Mouse (Mus musculus) gastrocnemius, postnatal 36 days (tissue): Measurements from ENCODE around the gene Zfp617. TPM values are rescaled to one million over a fixed set of nuclear protein-coding genes. Genes with fewer than 3 reads are reported as not detected.
"Not testable (repeated sequence)": the region's sequence is repeated elsewhere in the genome, so short reads cannot be mapped to it uniquely, and the experiment has no call there.

ENCODE experiments used
- DNase-seq, 2 experiments: peaks; one replicate each; pipeline ENCODE4 v3.0.0; 2022
- intact Hi-C: fragments of 180-260 bp; cut with DNase I; formaldehyde crosslinking; loops from one replicate; pipeline ENCODE4 v1.15.1; 2025
- long read RNA-seq, 2 experiments: library from polyadenylated mRNA; stranded (forward); transcript quantifications; one replicate each; pipeline ENCODE4 v2.0.0; 2021
- total RNA-seq, 2 experiments: library from RNA; stranded (reverse); gene quantifications; 2 replicates each; pipeline ENCODE4 v1.2.3; 2021

The Zfp617 gene
- 10 to 100 TPM; 15.7 to 19.1 TPM for total RNA-seq
- long read RNA-seq, experiment 1, transcript Zfp617-201 (4 exons, 2,920 nt): major isoform, 5 of 10 reads
- long read RNA-seq, experiment 1, partial matches to known transcripts: 0 of 10 reads
- long read RNA-seq, experiment 1, other reads (novel, unspliced or antisense): 5 of 10 reads
- long read RNA-seq, experiment 2, partial matches to known transcripts: 2 of 15 reads
- long read RNA-seq, experiment 2, other reads (novel, unspliced or antisense): 10 of 15 reads

- intact Hi-C loops: loop anchor here (1.0 kb wide), 1 partner anchor 14 kb away; no protein-coding TSS in a partner anchor
- peak; percentile 77 to 87 for DNase-seq
Measured at GRCm38 (mm10) chr8:71908309-71909261, at the start of gene Zfp617, which contains the start of gene Zfp882. Gene Zfp617 (plus strand): TSS chr8:71908635. Gene Zfp882 (plus strand): TSS chr8:71908608.

- intact Hi-C loops, DNase-seq: not testable (repeated sequence)
Measured at GRCm38 (mm10) chr8:71861551-71861950, 46.9 kb upstream of the Zfp617 start.

GRCm38 (mm10) chr8:71862038-71862437, 46.4 kb upstream of the Zfp617 start:
- DNase-seq, intact Hi-C loops: not testable (repeated sequence)

- peak; percentile 58 to 62 for DNase-seq
- intact Hi-C loops: no loop called here
Measured at GRCm38 (mm10) chr8:71881618-71882274, 26.7 kb upstream of the Zfp617 start, which contains the start of gene Zfp709. Gene Zfp709 (plus strand): TSS chr8:71882019.

- DNase-seq, intact Hi-C loops: not testable (repeated sequence)
Measured at GRCm38 (mm10) chr8:71900666-71901065, 7.8 kb upstream of the Zfp617 start.

- intact Hi-C loops, DNase-seq: not testable (repeated sequence)
Measured at GRCm38 (mm10) chr8:71903084-71903483, 5.4 kb upstream of the Zfp617 start.

GRCm38 (mm10) chr8:71906809-71907208, 1.6 kb upstream of the Zfp617 start:
- DNase-seq: no peak
- intact Hi-C loops: no loop called here

GRCm38 (mm10) chr8:71907798-71908257, 607 bp upstream of the Zfp617 start:
- intact Hi-C loops: loop anchor here (1.0 kb wide), 1 partner anchor 14 kb away; no protein-coding TSS in a partner anchor
- no peak for DNase-seq

GRCm38 (mm10) chr8:71912286-71912685, 3.9 kb downstream of the Zfp617 start:
- DNase-seq: no peak
- intact Hi-C loops: no loop called here

GRCm38 (mm10) chr8:71922567-71923401, 14.3 kb downstream of the Zfp617 start:
- peak; percentile 88 to 91 for DNase-seq
- intact Hi-C loops: loop anchor here (1.0 to 10.0 kb wide), 2 partner anchors 14 to 378 kb away; partner anchors contain the start of genes Mvb12a, Zfp617 and Zfp882

- intact Hi-C loops: loop anchor here (10.0 kb wide), 1 partner anchor 381 kb away; the partner anchor contains the start of gene Mvb12a
- no peak for DNase-seq
Measured at GRCm38 (mm10) chr8:71925791-71926190, 17.4 kb downstream of the Zfp617 start.

GRCm38 (mm10) chr8:71926551-71926950, 18.1 kb downstream of the Zfp617 start:
- no peak for DNase-seq
- intact Hi-C loops: loop anchor here (10.0 kb wide), 1 partner anchor 382 kb away; the partner anchor contains the start of gene Mvb12a

GRCm38 (mm10) chr8:71927779-71928178, 19.3 kb downstream of the Zfp617 start:
- intact Hi-C loops: loop anchor here (10.0 kb wide), 1 partner anchor 383 kb away; the partner anchor contains the start of gene Mvb12a

GRCm38 (mm10) chr8:71938037-71938436, 29.6 kb downstream of the Zfp617 start:
- DNase-seq, intact Hi-C loops: not testable (repeated sequence)

More at GRCm38 (mm10) chr8:71927779-71928178, 19.3 kb downstream of the Zfp617 start:
- no peak for DNase-seq

- no peak for DNase-seq
- intact Hi-C loops: no loop called here
Measured at GRCm38 (mm10) chr8:71940293-71941208, 32.1 kb downstream of the Zfp617 start.

GRCm38 (mm10) chr8:71941776-71942175, 33.3 kb downstream of the Zfp617 start:
- intact Hi-C loops: no loop called here
- no peak for DNase-seq

GRCm38 (mm10) chr8:71948624-71949023, 40.2 kb downstream of the Zfp617 start:
- no peak for DNase-seq
- intact Hi-C loops: no loop called here
